Mouse (Mus musculus): ENCODE results near the gene Brd1. TPM values are rescaled to one million over a fixed set of nuclear protein-coding genes. Genes with fewer than 3 reads are reported as not detected.
"Not testable (repeated sequence)": the region's sequence is repeated elsewhere in the genome, so short reads cannot be mapped to it uniquely, and the experiment has no call there.

Brd1 gene
- polyA plus RNA-seq, 1 experiment from 2014 or later = 29.2 TPM

DNA sequence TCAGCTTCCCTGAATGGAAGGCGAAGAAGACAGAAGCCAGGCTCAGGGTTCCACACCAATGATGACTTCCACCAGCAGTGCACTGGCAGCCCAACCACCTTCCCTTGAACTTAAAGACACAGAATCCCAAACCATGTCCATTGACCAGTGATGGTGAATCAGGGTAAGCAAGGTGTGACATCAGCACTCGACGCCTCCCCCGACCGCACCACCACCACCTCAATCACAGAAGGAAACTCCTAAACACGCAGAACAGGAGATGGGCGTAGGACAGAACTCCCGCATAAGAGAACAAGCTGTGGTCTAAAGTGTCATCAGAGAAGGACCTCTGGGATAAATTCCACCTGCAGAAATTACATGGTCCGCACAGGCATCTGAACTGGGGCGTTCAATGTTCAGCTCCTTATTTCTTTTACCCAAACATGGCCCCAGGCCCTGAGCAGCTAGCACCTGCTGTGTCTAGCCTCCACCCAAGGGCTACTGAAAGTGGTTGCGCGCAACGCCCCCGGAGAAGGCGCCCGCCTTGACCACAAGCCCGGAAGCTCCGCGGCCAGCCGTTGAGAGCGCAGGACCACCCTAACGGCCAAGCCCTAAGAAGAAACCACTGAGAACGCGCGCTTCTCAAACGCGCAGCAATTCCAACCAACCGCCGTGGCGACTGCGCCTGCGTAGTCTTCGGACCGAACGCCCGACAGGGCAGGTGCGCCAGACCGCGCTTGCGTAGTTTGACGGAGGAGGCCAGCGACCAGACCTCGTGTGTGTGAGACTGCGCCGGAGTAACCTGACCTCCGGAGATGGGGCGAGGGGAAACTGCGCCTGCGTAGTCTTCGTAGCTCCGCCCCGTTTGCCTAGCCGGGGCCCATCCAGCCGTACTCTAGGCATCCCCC is 16.9 kb upstream of the Brd1 start:
- 7% methylated on average over 54 of the region's 54 CpGs for WGBS
- no peaks in the 10 kb centered on the region for H3K27me3 ChIP-seq
- H3K4me3 ChIP-seq (replicated peaks) = peak overlapping the region; percentile 92
- H3K4me2 ChIP-seq = peak overlapping the region; percentile 81
- peak; percentile 96 for ATAC-seq (ENCODE audit: insufficient number of reproducible peaks, insufficient read depth, low FRiP score, low TSS enrichment, low read depth)
- H3K36me3 ChIP-seq = peaks cover 10% of the 10 kb centered on the region; the same call in 1 of the 2 replicates
- H3K9me3 ChIP-seq = no peaks in the 10 kb centered on the region
- H3K9ac ChIP-seq (replicated peaks) = peak overlapping the region; percentile 49; the same call in 1 of the 2 replicates
- H3K27ac ChIP-seq = peak overlapping the region; percentile 79
- peaks cover 12% of the 10 kb centered on the region for H3K4me1 ChIP-seq (replicated peaks)

DNA sequence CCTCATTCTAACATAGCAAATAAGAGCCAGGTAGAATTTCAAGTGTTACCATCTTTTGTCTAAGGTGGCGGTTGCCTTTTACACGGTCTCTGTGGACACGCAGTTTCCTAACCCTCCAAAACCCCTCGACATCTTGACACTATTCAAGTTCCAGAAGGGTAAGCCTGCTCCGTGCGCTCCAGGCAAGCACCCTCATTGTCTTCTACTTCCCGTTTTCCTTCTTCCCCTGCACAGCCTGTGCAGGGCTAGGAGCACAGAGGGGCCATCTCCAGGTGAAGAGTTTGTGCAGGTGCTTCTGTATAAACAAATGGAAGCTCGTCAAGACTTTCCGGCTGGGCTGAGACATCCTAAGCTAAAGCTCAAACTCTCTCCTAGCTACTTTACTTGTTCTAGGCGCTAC is 16.0 kb upstream of the Brd1 start:
- WGBS = 93% methylated on average over 10 of the region's 10 CpGs
- Histone ChIP-seq H3K4me2 (no peak overlapping the region), H3K9ac (replicated peaks) (no peak overlapping the region), H3K4me3 (replicated peaks) (no peak overlapping the region), H3K9me3 (no peaks in the 10 kb centered on the region), H3K27ac (no peak overlapping the region), H3K36me3 (peaks cover 3% of the 10 kb centered on the region; the same call in 1 of the 2 replicates), H3K27me3 (no peaks in the 10 kb centered on the region), H3K4me1 (replicated peaks) (peaks cover 12% of the 10 kb centered on the region)
- ATAC-seq (ENCODE audit: insufficient number of reproducible peaks, insufficient read depth, low FRiP score, low TSS enrichment, low read depth) = no peak

DNA sequence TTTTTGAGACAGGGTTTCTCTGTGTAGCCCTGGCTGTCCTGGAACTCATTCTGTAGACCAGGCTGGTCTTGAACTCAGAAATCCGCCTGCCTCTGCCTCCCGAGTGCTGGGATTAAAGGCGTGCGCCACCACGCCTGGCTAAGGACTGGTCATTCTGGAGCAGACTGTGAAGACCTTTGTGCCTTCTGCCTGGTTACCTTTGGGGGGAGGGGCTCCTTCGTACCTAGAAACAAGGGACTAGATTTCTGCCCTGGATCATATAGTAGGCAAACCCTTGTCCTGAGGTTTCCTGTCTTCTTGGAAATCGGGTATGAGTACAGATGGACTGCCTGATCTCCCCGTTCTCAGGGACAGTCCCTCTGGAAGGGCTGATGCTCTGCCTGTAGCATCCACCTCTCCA is 15.6 kb upstream of the Brd1 start:
- H3K27me3 ChIP-seq; H3K4me2 ChIP-seq; H3K9me3 ChIP-seq; H3K36me3 ChIP-seq; ATAC-seq (ENCODE audit: insufficient number of reproducible peaks, insufficient read depth, low FRiP score, low TSS enrichment, low read depth); H3K27ac ChIP-seq; H3K9ac ChIP-seq (replicated peaks); H3K4me3 ChIP-seq (replicated peaks): not testable (repeated sequence)
- WGBS = 94% methylated on average over 8 of the region's 8 CpGs
- H3K4me1 ChIP-seq (replicated peaks) = peaks cover 12% of the 10 kb centered on the region

DNA sequence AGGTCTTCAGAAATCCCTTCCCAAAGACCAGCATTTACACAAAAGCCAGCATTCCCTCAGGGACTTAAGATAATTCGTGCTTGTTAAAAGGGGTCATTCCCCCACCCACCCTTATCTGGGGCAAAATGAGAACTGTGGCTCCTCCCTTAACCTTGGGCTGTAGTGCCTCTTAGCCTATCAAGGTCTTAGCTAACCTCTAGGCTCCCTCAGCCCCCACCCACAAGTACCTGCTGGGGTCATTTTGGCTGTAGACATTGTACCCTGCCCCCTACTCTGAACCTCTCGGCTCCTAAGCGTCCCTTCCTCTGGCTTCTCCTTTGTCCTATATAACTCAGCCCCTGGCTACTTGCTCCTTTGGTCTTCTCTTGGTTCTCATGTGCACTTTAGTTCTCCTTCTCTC is 11.9 kb upstream of the Brd1 start:
- H3K4me3 ChIP-seq (replicated peaks) = no peak overlapping the region
- H3K9ac ChIP-seq (replicated peaks) = no peak overlapping the region
- no peaks in the 10 kb centered on the region for H3K36me3 ChIP-seq
- H3K4me1 ChIP-seq (replicated peaks) = peaks cover 4% of the 10 kb centered on the region
- ATAC-seq (ENCODE audit: insufficient number of reproducible peaks, insufficient read depth, low FRiP score, low TSS enrichment, low read depth) = no peak
- no peak overlapping the region for H3K4me2 ChIP-seq
- WGBS = 53% methylated on average over 3 of the region's 3 CpGs
- H3K27me3 ChIP-seq = no peaks in the 10 kb centered on the region
- no peaks in the 10 kb centered on the region for H3K9me3 ChIP-seq
- H3K27ac ChIP-seq = no peak overlapping the region

DNA sequence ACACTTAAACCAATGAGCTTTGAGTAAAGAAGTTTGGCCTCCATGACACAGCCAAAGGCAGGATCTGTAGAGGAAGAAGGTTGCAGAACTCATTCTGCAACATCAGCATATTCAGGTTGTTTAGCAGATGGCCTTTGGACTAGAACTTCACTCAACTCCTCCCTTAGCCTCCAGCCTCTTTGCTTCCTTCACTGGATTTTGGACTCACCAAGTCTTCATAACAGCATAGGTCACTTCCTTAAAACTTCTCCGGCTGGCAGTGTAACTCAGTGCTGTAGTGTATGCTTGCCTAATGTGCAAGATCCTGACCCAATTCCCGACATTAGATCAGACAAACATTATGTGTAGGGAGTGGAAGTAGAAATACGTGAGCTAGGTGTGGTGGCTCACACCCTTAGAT is 11.3 kb upstream of the Brd1 start:
- no peak for ATAC-seq (ENCODE audit: insufficient number of reproducible peaks, insufficient read depth, low FRiP score, low TSS enrichment, low read depth)
- Histone ChIP-seq H3K27me3 (no peaks in the 10 kb centered on the region), H3K4me2 (no peak overlapping the region), H3K9ac (replicated peaks) (no peak overlapping the region), H3K36me3 (no peaks in the 10 kb centered on the region), H3K4me1 (replicated peaks) (no peaks in the 10 kb centered on the region), H3K9me3 (no peaks in the 10 kb centered on the region), H3K27ac (no peak overlapping the region), H3K4me3 (replicated peaks) (no peak overlapping the region)
- 87% methylated on average over 3 of the region's 3 CpGs for WGBS

DNA sequence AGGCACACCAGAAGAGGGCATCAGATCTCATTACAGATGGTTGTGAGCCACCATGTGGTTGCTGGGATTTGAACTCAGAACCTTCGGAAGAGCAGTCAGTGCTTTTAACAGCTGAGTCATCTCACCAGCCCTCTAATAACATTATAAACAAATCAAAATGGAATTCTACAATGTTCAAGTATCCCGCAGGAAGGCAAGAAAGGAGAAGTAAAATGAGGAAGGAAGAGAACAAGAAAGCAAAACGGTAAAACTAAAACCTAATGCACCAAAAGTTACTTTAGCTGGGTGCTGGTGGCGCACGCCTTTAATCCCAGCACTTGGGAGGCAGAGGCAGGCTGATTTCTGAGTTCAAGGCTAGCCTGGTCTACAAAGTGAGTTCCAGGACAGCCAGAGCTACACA is 9.3 kb upstream of the Brd1 start:
- 90% methylated on average over 5 of the region's 5 CpGs for WGBS
- H3K9ac ChIP-seq (replicated peaks); H3K4me2 ChIP-seq; H3K36me3 ChIP-seq; H3K4me3 ChIP-seq (replicated peaks); H3K27me3 ChIP-seq; H3K4me1 ChIP-seq (replicated peaks); H3K9me3 ChIP-seq; H3K27ac ChIP-seq; ATAC-seq (ENCODE audit: insufficient number of reproducible peaks, insufficient read depth, low FRiP score, low TSS enrichment, low read depth): not testable (repeated sequence)

DNA sequence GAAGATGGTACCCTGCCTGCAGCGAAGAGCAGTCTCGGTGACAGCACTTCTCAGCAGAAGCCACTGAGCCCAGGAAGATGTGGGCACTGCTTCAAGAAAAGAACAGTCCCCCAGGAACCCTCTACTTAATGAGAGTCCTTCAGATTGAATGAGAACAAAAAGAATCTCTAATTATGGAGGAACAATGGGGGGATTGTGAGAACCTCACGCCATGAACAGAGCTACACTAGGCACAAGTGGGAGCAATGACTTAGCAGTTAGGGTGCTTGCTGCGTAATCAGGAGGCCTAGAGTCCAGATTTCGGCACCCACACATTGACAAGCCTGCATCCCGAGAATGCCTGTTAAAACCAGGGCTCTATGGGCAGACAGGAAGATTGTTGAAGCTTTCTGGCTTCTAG is 7.3 kb upstream of the Brd1 start:
- no peak overlapping the region for H3K9ac ChIP-seq (replicated peaks)
- H3K4me3 ChIP-seq (replicated peaks) = no peak overlapping the region
- no peak for ATAC-seq (ENCODE audit: insufficient number of reproducible peaks, insufficient read depth, low FRiP score, low TSS enrichment, low read depth)
- no peaks in the 10 kb centered on the region for H3K4me1 ChIP-seq (replicated peaks)
- 80% methylated on average over 6 of the region's 6 CpGs for WGBS
- H3K4me2 ChIP-seq = no peak overlapping the region
- no peaks in the 10 kb centered on the region for H3K36me3 ChIP-seq
- H3K27me3 ChIP-seq = no peaks in the 10 kb centered on the region
- H3K9me3 ChIP-seq = no peaks in the 10 kb centered on the region
- no peak overlapping the region for H3K27ac ChIP-seq

DNA sequence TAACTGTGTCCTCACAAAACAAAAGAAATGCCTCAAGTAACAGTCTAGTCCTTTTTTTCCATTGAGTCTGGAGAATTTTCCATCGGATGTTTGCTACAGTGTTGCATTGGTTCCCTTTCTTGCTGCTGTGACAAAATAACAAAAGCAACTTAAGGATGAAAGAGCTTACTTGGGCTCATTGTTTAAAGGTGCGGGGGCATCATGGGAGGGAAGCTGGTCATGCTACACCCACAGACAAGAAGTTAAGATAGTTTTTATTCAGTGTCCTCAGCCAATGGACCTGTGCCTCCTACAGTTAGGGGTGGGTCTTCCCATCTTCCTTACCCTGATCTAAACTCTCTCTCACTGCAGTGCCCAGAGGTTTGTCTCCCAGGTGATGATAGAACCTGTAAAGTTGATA is 4.4 kb upstream of the Brd1 start:
- no peak overlapping the region for H3K27ac ChIP-seq
- ATAC-seq (ENCODE audit: insufficient number of reproducible peaks, insufficient read depth, low FRiP score, low TSS enrichment, low read depth) = no peak
- H3K4me1 ChIP-seq (replicated peaks) = peaks cover 4% of the 10 kb centered on the region; the same call in 1 of the 2 replicates
- H3K9ac ChIP-seq (replicated peaks) = no peak overlapping the region
- 86% methylated on average over 2 of the region's 2 CpGs for WGBS
- no peaks in the 10 kb centered on the region for H3K36me3 ChIP-seq
- H3K4me2 ChIP-seq = no peak overlapping the region
- no peaks in the 10 kb centered on the region for H3K9me3 ChIP-seq
- no peaks in the 10 kb centered on the region for H3K27me3 ChIP-seq
- H3K4me3 ChIP-seq (replicated peaks) = no peak overlapping the region

DNA sequence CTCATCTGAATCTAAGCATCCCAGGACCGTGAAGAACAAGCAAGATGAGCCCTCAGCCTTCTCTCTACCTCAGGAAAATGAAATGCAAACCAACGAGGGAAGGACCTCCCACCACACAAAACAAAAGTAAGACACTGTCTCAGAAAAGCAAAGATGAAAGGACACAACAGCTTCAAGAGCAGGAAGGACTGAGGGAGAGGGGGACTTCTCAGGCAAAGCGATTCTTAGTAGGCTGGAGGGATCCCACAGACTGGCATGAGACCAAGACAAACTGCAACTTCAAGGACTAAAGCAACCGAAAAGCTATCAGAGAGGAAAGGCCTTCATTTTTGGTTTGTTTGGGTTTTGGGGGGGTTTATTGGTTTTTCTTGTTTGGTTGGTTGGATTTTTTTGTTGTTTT is 2.1 kb upstream of the Brd1 start:
- ATAC-seq (ENCODE audit: insufficient number of reproducible peaks, insufficient read depth, low FRiP score, low TSS enrichment, low read depth) = no peak
- H3K9ac ChIP-seq (replicated peaks) = no peak overlapping the region
- H3K27ac ChIP-seq = no peak overlapping the region
- peaks cover 19% of the 10 kb centered on the region for H3K4me1 ChIP-seq (replicated peaks)
- 75% methylated on average over 4 of the region's 4 CpGs for WGBS
- no peaks in the 10 kb centered on the region for H3K9me3 ChIP-seq
- no peaks in the 10 kb centered on the region for H3K36me3 ChIP-seq
- H3K27me3 ChIP-seq = no peaks in the 10 kb centered on the region
- H3K4me2 ChIP-seq = no peak overlapping the region
- H3K4me3 ChIP-seq (replicated peaks) = no peak overlapping the region

DNA sequence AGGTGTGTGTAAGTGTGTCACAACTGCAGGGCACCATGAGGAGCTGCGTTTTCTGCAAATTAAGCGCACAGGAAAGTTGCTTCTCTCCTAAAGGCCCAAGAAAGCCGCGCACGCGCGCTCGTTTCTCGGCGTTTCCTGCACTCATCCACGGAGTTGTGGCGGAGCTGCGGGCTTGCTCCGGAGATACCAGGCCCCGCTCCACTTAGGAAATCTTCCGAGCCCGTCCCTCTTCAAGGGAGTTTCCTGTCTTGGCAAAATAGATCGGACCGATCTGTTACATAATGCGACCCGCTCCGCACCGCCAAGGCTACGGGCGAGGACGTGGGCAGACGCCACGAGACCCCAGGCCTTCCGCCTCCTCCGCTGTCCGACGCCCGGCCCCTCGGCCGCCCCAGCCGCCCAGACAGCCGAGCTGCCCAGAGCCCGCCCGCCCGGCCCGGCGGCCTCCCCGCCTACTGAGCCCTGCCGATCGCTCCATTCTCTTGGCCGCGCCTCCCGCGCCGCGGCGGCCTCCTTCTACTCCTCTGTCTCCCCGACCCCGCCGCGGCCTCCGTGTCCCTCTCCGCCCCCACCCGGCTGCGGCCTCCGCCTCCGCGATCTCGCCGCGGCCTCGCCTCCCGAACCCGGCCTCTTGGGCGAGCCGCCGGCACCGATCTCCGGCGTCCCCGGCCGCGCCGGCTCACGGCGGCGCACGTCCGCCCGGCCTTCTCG is 837 bp downstream of the Brd1 start:
- peaks cover 25% of the 10 kb centered on the region for H3K4me1 ChIP-seq (replicated peaks)
- H3K4me2 ChIP-seq = peak overlapping the region; percentile 97
- peaks cover 27% of the 10 kb centered on the region for H3K36me3 ChIP-seq
- under 1% methylated on average over 61 of the region's 86 CpGs for WGBS
- peak overlapping the region; percentile 99 for H3K9ac ChIP-seq (replicated peaks)
- peak overlapping the region; percentile 99 for H3K4me3 ChIP-seq (replicated peaks)
- peak overlapping the region; percentile 86 for H3K27ac ChIP-seq
- no peaks in the 10 kb centered on the region for H3K27me3 ChIP-seq
- no peaks in the 10 kb centered on the region for H3K9me3 ChIP-seq
- peak; percentile 8; the same call in 1 of the 2 replicates for ATAC-seq (ENCODE audit: insufficient number of reproducible peaks, insufficient read depth, low FRiP score, low TSS enrichment, low read depth)

DNA sequence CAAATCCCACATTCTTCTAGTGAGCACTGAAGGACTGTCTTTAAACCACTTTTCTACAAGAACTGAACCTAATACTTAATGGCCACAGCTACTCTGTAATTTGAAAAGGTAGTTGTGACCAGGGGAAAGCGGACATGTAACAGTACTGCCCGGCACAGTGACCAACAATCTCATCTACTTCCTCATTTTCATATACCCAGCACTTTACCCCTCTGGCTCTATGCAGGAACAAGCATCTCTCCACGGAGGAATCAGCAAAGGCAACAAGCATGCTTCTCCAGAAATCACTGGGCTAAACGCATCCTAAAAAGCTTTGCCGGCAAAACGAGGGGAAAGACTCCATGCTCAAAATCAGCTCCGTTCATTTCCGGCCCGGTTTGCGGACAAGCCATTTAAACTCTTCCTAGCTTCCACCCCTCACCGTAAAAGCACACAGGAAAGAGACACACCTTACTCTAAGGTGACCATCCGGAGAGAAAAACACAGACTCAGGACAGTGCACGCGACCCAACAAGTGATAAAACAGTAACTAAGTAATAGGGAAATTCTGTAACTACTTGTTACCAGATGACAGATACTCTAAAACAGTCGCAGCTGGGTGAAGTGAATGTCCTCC is 1.5 kb downstream of the Brd1 start:
- ATAC-seq (ENCODE audit: insufficient number of reproducible peaks, insufficient read depth, low FRiP score, low TSS enrichment, low read depth) = no peak
- H3K9ac ChIP-seq (replicated peaks) = peak overlapping the region; percentile 99
- peaks cover 25% of the 10 kb centered on the region for H3K4me1 ChIP-seq (replicated peaks)
- H3K9me3 ChIP-seq = no peaks in the 10 kb centered on the region
- WGBS = 25% methylated on average over 15 of the region's 15 CpGs
- no peaks in the 10 kb centered on the region for H3K27me3 ChIP-seq
- H3K4me2 ChIP-seq = peak overlapping the region; percentile 97
- H3K4me3 ChIP-seq (replicated peaks) = peak overlapping the region; percentile 99
- H3K27ac ChIP-seq = peak overlapping the region; percentile 86; the same call in 1 of the 2 replicates
- H3K36me3 ChIP-seq = peaks cover 31% of the 10 kb centered on the region
